Mouse (Mus musculus): ENCODE results near the gene Elfn2.

DNA sequence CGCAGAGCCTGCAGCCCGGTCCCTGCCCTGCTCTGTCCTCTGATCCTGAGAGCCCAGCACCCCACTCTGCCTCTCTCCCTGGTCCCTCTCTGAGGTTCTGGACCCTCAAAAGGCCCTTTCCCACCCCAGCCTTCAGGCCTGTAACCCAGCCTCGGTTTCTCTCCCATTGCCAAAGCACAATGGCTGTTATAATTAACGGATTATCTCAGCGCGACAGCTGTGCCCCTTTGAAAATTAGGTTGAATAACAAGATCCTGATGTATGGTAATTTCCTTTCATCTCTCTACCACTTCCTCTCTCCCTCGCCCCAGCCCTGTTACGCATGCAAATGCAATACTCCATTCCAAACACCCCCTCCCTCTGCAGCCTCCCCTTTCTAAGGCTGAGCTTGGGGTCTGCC lies 35.1 kb downstream of the Elfn2 start:
- no peak for TF ChIP-seq CTCF (IDR thresholded peaks at IDR 0.05; ENCODE audit: low read depth)
- no peak for TF ChIP-seq EP300 (IDR thresholded peaks at IDR 0.05; ENCODE audit: low read depth)
